Mouse (Mus musculus) liver, embryonic 14.5 days (tissue): ENCODE results near the gene Atp6v0b.

Experiments
- CTCF ChIP-seq: IDR thresholded peaks from 2 replicates; pipeline ENCODE4 v1.5.1; 2016; ENCODE audit warnings: antibody characterized with exemption, low read depth, control low read depth
- EP300 ChIP-seq: IDR thresholded peaks from 2 replicates; pipeline ENCODE4 v1.6.1; 2016; ENCODE audit warnings: antibody characterized with exemption, low read depth

DNA sequence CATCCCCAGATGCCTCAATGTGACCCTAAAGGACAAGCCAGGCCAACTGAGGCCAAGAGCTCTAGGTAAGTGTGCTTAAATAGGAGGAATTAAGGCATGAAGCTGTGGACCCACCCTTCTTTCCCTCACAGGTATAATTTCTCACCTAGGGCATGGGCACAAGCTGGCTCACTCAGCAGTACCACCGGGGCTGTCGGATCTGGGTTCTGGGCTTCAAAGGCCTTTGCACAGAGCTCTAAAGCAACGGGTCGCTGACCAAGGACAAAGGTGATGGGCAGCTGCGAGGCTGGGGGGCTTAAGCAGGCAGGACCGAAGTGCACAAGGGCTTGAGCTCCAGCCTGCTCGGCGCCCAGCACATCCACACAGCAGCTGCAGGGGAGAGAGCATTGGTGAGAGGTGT lies 3.6 kb upstream of the Atp6v0b start:
- TF ChIP-seq CTCF (no peak), EP300 (no peak)
